Mouse (Mus musculus) testis, adult 2 months (tissue): ENCODE results near the gene 1600014C10Rik. TPM values are rescaled to one million over a fixed set of nuclear protein-coding genes. Genes with fewer than 3 reads are reported as not detected.

Experiments used
- H3K27ac ChIP-seq: fragments of 200-500 bp; 2 replicates; pipeline ENCODE4 v1.5.1; 2012; ENCODE audit warnings: low read depth, low read length; ENCODE audit not compliant: control insufficient read depth, insufficient read depth
- H3K27me3 ChIP-seq: fragments of 200-500 bp; 2 replicates; pipeline ENCODE4 v1.6.1; 2012; ENCODE audit warnings: mild to moderate bottlenecking, low read length, moderate library complexity; ENCODE audit not compliant: control insufficient read depth, insufficient read depth
- H3K36me3 ChIP-seq: fragments of 200-500 bp; 2 replicates; pipeline ENCODE4 v1.6.1; 2012; ENCODE audit warnings: mild to moderate bottlenecking, low read length; ENCODE audit not compliant: control insufficient read depth, insufficient read depth
- H3K4me1 ChIP-seq: fragments of 200-500 bp; 2 replicates; pipeline ENCODE4 v1.6.1; 2012; ENCODE audit warnings: low read length; ENCODE audit not compliant: control insufficient read depth, insufficient read depth
- H3K4me3 ChIP-seq: fragments of 200-500 bp; 2 replicates; pipeline ENCODE4 v1.5.1; 2012; ENCODE audit warnings: low read depth, mild to moderate bottlenecking, low read length, moderate library complexity, mixed read lengths; ENCODE audit not compliant: control insufficient read depth
- CTCF ChIP-seq: fragments of 200-500 bp; IDR thresholded peaks from 2 replicates; pipeline ENCODE4 v1.5.1; 2012; ENCODE audit warnings: low read depth, mild to moderate bottlenecking, inconsistent platforms, low read length, moderate library complexity; ENCODE audit not compliant: control insufficient read depth, insufficient read depth, insufficient replicate concordance
- POLR2A ChIP-seq: fragments of 200-500 bp; IDR thresholded peaks from 2 replicates; pipeline ENCODE4 v1.6.1; 2012; ENCODE audit warnings: low read depth, mild to moderate bottlenecking, inconsistent platforms, low read length, moderate library complexity; ENCODE audit not compliant: control insufficient read depth
- polyA plus RNA-seq: library from polyadenylated mRNA; depleted of rRNA; stranded (reverse); fragments of >200 nt; gene quantifications from 2 replicates; pipeline ENCODE4 v1.2.3, GENCODE M21; 2012

The 1600014C10Rik gene
- polyA plus RNA-seq, 1 experiment, result 3.1 TPM

DNA sequence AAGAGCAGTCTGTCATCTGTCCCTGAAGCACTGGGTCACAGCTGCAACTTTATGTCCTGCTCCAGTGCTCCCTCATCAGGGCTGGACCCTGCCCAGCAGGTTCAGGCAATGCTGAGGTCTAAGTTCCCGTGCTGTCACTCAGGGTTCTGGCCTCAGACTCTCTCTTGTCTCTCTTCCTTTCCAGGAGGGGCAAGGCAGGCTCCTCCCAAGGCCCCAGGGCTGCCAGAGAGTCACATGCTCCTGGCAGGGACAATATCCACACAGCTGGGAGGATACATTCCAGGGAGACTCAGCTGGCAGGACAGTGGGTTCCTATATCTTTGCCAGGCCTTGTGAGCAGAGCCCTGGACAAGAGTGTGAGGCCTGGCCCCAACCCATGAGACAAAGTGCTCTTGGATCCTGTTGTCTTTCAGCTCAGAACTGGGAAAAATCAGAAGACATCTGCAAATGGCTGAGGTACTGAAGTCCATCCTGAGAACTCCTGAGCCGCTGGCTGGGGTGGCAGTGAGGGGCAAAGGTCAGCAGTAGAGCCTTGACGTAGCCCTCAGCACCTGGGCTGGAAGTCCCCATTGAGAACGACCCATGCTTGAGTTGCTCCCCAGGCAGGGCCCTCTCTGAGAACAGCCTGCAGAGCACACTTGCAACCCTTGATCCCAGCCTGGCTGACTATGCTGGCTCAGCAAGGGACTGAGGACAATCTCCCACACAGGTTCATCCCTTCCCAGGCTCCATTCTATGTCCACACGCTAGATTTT lies 34.6 kb downstream of the 1600014C10Rik start:
- TF ChIP-seq POLR2A (no peak), CTCF (no peak)
- Histone ChIP-seq H3K27ac (peak overlapping the region; percentile 61; the same call in 1 of the 2 replicates), H3K4me3 (no peak overlapping the region), H3K36me3 (no peaks in the 10 kb centered on the region), H3K27me3 (no peaks in the 10 kb centered on the region), H3K4me1 (peaks cover 4% of the 10 kb centered on the region)

DNA sequence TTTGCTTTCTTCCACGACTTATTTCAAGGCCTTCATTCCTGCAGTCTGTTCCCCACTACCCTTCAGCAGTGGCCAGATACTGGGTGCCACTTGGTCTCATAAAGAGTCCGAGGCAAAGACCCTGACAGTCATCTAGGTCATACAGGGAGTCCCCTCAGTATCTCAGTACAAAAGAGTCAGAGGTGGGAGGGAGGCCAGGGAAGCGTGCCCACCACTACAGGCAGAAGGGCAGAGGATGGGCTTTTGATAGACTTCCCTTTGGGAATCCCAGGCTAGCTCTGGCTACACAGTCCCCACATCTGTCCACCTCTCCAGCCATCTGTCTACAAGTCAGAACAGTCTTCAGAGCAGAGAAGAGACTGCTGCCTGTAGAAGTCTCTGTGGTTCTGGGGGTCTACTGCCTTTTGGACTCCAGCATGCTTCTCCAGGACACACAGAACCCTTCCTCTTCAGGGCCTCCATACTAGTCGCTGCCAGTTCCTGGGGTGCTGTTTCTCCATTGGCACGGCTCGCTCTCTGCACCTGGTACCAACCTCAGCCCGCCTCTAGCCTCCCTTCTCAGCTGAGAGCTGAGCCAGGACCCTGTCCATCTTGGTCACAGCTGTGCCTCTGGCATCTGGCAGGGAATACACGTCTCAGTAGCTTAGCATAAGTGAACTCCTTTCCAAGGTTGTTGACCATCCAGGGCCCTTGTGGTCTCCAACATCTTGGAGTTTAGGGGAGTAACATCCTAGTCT lies 35.8 kb downstream of the 1600014C10Rik start:
- Histone ChIP-seq H3K36me3 (no peaks in the 10 kb centered on the region), H3K27me3 (no peaks in the 10 kb centered on the region), H3K27ac (no peak overlapping the region; the same call in 1 of the 2 replicates), H3K4me1 (peaks cover 4% of the 10 kb centered on the region), H3K4me3 (no peak overlapping the region)
- TF ChIP-seq POLR2A (no peak), CTCF (no peak)

DNA sequence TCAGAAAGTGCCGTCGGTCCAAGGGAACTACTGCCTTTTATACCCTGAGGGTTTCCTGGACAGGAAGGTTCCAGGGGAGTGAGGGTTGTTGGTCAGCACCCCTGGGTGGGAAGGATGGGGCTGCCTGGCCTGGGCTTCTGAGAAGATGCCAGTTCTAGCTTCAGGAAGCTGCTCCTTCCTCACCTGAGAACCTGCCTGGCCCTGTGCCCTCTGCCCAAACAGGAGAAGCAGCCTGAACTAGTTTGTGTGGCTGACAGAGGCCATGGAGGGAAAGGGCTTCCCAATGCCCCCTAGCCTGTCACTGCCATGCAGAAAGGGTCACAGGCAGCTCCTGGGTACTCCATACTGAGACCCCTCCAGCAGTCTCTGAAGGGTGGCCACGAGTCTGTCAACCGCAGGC lies 36.5 kb downstream of the 1600014C10Rik start:
- no peak for TF ChIP-seq CTCF
- Histone ChIP-seq H3K27ac (no peak overlapping the region; the same call in 1 of the 2 replicates), H3K4me1 (peaks cover 4% of the 10 kb centered on the region), H3K36me3 (no peaks in the 10 kb centered on the region), H3K27me3 (no peaks in the 10 kb centered on the region), H3K4me3 (no peak overlapping the region)

DNA sequence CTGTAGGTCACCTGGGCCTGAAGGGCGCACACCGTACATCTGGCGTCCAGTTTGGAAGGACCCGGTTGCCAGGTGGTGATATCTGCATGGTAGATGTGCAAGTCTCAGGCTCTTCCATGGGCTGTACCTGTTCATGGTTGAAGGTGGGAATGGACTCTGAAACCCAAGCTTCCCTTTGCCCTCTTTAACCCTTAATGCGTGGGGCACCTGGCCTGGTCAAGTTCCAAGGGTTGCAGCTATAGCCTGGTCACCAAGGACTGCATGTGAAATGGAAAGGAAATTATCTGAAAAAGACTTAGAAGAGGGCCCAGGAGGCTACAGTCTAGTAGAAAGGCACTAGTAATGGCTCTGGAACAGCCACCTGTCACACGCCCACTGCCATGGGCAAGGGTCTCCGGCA lies 37.8 kb downstream of the 1600014C10Rik start:
- no peak for TF ChIP-seq POLR2A
- TF ChIP-seq CTCF, result no peak
- H3K27ac ChIP-seq, result peak overlapping the region; percentile 45; the same call in 1 of the 2 replicates
- no peak overlapping the region for H3K4me3 ChIP-seq
- H3K36me3 ChIP-seq, result no peaks in the 10 kb centered on the region
- H3K4me1 ChIP-seq, result peaks cover 4% of the 10 kb centered on the region
- H3K27me3 ChIP-seq, result no peaks in the 10 kb centered on the region

DNA sequence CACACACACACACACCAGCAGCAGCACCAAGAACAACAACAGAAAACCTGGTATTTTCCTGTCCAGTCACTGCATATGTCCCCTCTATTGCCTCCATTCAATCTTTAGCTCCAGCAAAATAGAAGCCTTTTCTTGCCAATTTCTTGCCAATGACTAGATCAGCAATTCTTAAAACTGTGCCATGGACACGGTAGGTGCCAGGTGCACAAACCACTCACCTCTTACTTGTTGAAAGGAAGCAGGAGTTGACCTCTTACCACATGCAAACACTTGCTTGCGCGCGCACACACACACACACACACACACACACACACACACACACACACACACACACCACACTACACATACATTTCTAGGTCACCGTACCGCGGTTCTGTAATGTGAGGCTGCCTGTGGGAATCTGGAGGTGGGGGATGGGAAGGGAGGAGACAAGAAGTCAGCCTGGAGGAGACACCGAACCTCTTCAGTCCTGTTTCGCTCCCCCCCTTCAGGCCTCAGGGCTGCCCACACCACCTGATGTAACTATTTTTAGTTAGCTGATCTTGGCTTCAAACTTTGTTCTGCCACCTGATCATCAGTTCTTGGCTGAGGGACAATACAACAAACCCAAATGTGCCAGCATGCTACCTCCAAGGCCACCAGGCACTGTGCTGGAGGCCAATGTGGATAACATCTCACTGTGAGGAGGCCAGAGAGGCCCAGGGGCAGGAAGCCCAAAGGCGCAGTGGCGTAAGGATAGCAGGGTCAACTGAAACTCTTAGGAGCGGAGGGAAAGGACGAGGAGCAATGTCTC lies 41.8 kb downstream of the 1600014C10Rik start:
- Histone ChIP-seq H3K36me3 (no peaks in the 10 kb centered on the region), H3K27ac (no peak overlapping the region), H3K4me1 (peaks cover 25% of the 10 kb centered on the region), H3K4me3 (no peak overlapping the region), H3K27me3 (no peaks in the 10 kb centered on the region)
- TF ChIP-seq CTCF (no peak), POLR2A (peak; percentile 57; the same call in 1 of the 2 replicates)

DNA sequence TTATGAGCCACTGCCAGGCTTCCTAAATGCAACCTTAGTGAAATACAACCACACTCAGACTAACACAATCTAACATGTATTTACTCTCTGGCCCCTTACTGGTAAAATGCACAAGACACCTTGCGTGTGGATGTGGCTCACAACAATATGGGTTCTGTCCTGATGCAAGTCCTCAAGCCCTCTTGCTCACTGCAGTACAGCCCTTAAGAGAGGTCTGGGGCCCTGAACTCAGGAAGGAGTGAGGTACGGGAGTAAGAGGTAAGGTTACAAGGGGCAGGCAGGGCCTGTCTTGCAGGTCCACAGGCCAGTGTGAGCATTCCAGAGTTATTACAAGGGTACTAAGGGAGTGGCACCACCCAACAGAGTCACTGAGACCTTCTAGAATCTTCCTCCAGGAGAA lies 43.2 kb downstream of the 1600014C10Rik start:
- TF ChIP-seq CTCF, result no peak
- TF ChIP-seq POLR2A, result no peak
- Histone ChIP-seq H3K4me3 (peak overlapping the region; percentile 16; the same call in 1 of the 2 replicates), H3K4me1 (peaks cover 31% of the 10 kb centered on the region), H3K36me3 (no peaks in the 10 kb centered on the region), H3K27me3 (no peaks in the 10 kb centered on the region), H3K27ac (peak overlapping the region; percentile 39)

DNA sequence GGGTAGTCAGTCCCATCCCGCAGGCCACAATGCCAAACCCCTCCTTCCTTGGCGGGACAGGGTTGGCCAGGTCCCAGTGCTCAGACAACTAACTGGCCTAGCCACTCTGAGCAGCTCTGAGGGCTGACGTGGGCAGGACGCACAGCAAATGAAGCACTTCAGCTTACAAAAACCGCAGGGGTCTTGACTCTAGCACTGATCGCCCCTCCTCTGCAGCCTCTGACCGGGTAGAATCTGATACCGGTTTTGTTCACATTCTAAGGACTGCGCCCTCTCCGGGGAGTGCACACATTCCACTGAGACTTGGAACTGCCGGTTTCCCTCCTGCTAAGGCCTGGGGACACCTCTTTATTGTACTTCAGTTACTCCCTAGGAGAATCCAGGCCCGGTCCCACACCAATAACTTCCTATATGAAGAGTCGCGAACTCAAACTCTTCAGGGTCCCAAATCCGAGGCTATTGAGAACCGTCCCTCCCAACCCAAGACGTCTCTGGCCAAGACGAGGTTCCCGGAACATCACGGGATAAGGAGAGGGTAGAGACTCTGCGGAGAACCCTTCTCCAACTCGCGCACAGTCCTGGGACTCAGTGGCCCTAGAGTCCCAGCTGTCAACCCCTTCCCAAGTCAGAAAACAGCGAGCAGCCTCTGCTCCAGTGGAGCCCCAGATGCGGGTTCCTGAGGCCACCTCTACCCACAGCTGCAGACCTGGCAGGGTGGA lies 44.3 kb downstream of the 1600014C10Rik start:
- Histone ChIP-seq H3K27me3 (no peaks in the 10 kb centered on the region), H3K4me1 (peaks cover 27% of the 10 kb centered on the region), H3K36me3 (no peaks in the 10 kb centered on the region), H3K4me3 (peak overlapping the region; percentile 91), H3K27ac (peak overlapping the region; percentile 92)
- TF ChIP-seq POLR2A, result 0 out of 2 replicates have a peak, but pooled peaks have one; percentile 12
- TF ChIP-seq CTCF, result no peak
